Mouse (Mus musculus): ENCODE measurements at regions not wholly inside any gene's neighbourhood (a gene's known extent, or its start where the extent isn't known, plus 50 kb on each side); places are given as distances from the start of the nearest gene placed in this dataset.

GRCm38 (mm10) chr9:52761257-52761656 lies 81.7 kb upstream of the AI593442 start:
- Histone ChIP-seq H3K4me3 (no peak overlapping the region), H3K36me3 (no peaks in the 10 kb centered on the region), H3K27me3 (ENCODE audit: low read depth, poor library complexity, severe bottlenecking) (no peaks in the 10 kb centered on the region), H3K27ac (replicated peaks) (no peak overlapping the region), H3K4me1 (no peaks in the 10 kb centered on the region), H3K9me3 (replicated peaks) (no peaks in the 10 kb centered on the region)
- no peak for DNase-seq (ENCODE audit: low spot score)
- WGBS: 85% methylated on average over 5 of the region's 5 CpGs

GRCm38 (mm10) chr9:52748366-52748765 lies 68.8 kb upstream of the AI593442 start:
- H3K36me3 ChIP-seq: no peaks in the 10 kb centered on the region
- H3K9me3 ChIP-seq (replicated peaks): no peaks in the 10 kb centered on the region
- H3K4me3 ChIP-seq: no peak overlapping the region
- 89% methylated on average over 3 of the region's 3 CpGs for WGBS
- H3K27ac ChIP-seq (replicated peaks): no peak overlapping the region
- no peak for DNase-seq (ENCODE audit: low spot score)
- no peaks in the 10 kb centered on the region for H3K4me1 ChIP-seq
- H3K27me3 ChIP-seq (ENCODE audit: low read depth, poor library complexity, severe bottlenecking): no peaks in the 10 kb centered on the region

GRCm38 (mm10) chr9:52738560-52739100 lies 59.0 kb upstream of the AI593442 start:
- Histone ChIP-seq H3K27ac (replicated peaks) (no peak overlapping the region), H3K27me3 (ENCODE audit: low read depth, poor library complexity, severe bottlenecking) (no peaks in the 10 kb centered on the region), H3K36me3 (no peaks in the 10 kb centered on the region), H3K9me3 (replicated peaks) (no peaks in the 10 kb centered on the region), H3K4me3 (no peak overlapping the region), H3K4me1 (no peaks in the 10 kb centered on the region)
- WGBS: 90% methylated on average over 5 of the region's 5 CpGs
- DNase-seq (ENCODE audit: low spot score): no peak
